Mouse (Mus musculus) limb, embryonic 13.5 days (tissue): ENCODE measurements around the gene Chmp5. TPM values are rescaled to one million over a fixed set of nuclear protein-coding genes. Genes with fewer than 3 reads are reported as not detected.

ENCODE experiments used
- ATAC-seq: fragments of 200-750 bp; cut with Nextera tagmentation; 2 replicates; pipeline ENCODE4 v1.8.0; 2017; ENCODE audit warnings: low read depth, moderate number of reproducible peaks, moderate TSS enrichment; ENCODE audit not compliant: low FRiP score
- H3K27ac ChIP-seq: fragments of 300-500 bp; sonication (generic); 2 replicates; pipeline ENCODE4 v1.5.1; 2015; ENCODE audit warnings: inconsistent platforms, mild to moderate bottlenecking, moderate library complexity
- H3K27me3 ChIP-seq: fragments of 300-500 bp; sonication (generic); 2 replicates; pipeline ENCODE4 v1.6.1; 2015; ENCODE audit warnings: mild to moderate bottlenecking, inconsistent platforms
- H3K36me3 ChIP-seq: fragments of 300-500 bp; sonication (generic); 2 replicates; pipeline ENCODE4 v1.6.1; 2015; ENCODE audit warnings: inconsistent platforms, mild to moderate bottlenecking, moderate library complexity
- H3K4me1 ChIP-seq: fragments of 300-500 bp; sonication (generic); 2 replicates; pipeline ENCODE4 v1.6.1; 2015; ENCODE audit warnings: inconsistent platforms
- H3K4me2 ChIP-seq: fragments of 300-500 bp; sonication (generic); replicated peaks from 2 replicates; pipeline ENCODE4 v1.6.1; 2015; ENCODE audit warnings: inconsistent platforms, mild to moderate bottlenecking, moderate library complexity
- H3K4me3 ChIP-seq: fragments of 300-500 bp; sonication (generic); 2 replicates; pipeline ENCODE4 v1.5.1; 2015; ENCODE audit warnings: moderate library complexity, mild to moderate bottlenecking, inconsistent platforms
- H3K9ac ChIP-seq: fragments of 300-500 bp; sonication (generic); 2 replicates; pipeline ENCODE4 v1.6.1; 2015; ENCODE audit warnings: mild to moderate bottlenecking, inconsistent platforms
- H3K9me3 ChIP-seq: fragments of 300-500 bp; sonication (generic); 2 replicates; pipeline ENCODE4 v1.6.1; 2016; ENCODE audit warnings: inconsistent platforms
- WGBS: fragments of 180-500 bp; shearing (Covaris S2); methylation state at CpG from one replicate; pipeline ENCODE4 v1.1.7; 2015; 5-methylcytosine and 5-hydroxymethylcytosine counted together
- microRNA-seq: library from miRNA; unstranded; fragments of <30 nt; microRNA quantifications from one replicate; pipeline ENCODE4, GENCODE M21; 2016
- polyA plus RNA-seq: library from polyadenylated mRNA; unstranded; fragments of >200 nt; fragmentation: Nextera tagmentation; extraction: Ambion mirVana; gene quantifications from 2 replicates; pipeline ENCODE4 v1.2.1, GENCODE M21; 2015

Chmp5 gene
- polyA plus RNA-seq, 1 experiment from 2014 or later: 111 TPM

DNA sequence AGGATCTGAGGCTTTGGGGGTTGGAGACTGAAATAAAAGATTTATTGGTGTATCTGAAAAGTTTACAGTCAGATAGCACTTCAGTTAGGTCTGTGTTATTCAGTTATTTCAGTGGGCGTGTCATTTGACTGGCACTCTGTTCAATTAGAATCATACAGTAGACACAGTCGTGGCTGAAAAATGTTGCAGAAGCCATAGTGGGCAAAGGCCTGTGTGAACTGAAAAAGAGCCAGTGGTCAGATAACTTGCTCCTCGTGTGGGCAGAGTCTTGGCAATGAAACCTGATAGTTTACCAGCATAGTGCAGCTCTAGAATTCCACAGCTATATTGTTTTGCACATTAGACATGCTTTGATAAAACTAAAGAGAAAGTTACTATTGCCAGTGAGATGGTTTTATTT, 34.3 kb downstream of the Chmp5 start:
- no peak overlapping the region for H3K4me2 ChIP-seq
- H3K27me3 ChIP-seq: no peaks in the 10 kb centered on the region
- H3K4me1 ChIP-seq: peaks cover 7% of the 10 kb centered on the region; the same call in 1 of the 2 replicates
- H3K9me3 ChIP-seq: no peaks in the 10 kb centered on the region
- H3K27ac ChIP-seq: no peak overlapping the region
- 58% methylated on average over 3 of the region's 3 CpGs for WGBS
- H3K9ac ChIP-seq: no peak overlapping the region
- ATAC-seq: no peak
- no peak overlapping the region for H3K4me3 ChIP-seq
- H3K36me3 ChIP-seq: peaks cover 71% of the 10 kb centered on the region

DNA sequence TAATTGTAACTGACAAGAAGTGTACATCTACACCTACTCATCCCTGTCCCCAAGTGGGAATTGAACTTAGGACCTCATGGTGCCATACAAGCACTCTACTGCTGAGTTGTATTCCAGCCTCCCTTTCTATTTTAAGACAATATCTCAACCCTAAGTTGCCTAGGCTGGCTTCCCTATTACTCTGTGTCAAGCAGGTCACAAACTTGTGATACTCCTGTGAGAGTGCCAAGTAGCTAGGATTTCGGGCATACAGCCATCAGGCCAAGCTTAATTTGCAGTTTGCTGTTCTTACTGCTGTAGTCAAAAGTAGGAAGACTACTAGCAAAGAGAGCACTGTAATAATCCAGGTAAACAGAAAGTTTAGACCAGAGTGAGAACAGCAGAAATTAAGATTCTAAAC, 35.5 kb downstream of the Chmp5 start:
- no peak overlapping the region for H3K4me2 ChIP-seq
- no peak for ATAC-seq
- H3K4me1 ChIP-seq: peaks cover 7% of the 10 kb centered on the region; the same call in 1 of the 2 replicates
- no peaks in the 10 kb centered on the region for H3K9me3 ChIP-seq
- no peak overlapping the region for H3K27ac ChIP-seq
- 87% methylated on average over 1 of the region's 1 CpGs for WGBS
- H3K27me3 ChIP-seq: no peaks in the 10 kb centered on the region
- H3K36me3 ChIP-seq: peaks cover 70% of the 10 kb centered on the region
- no peak overlapping the region for H3K9ac ChIP-seq
- H3K4me3 ChIP-seq: no peak overlapping the region

DNA sequence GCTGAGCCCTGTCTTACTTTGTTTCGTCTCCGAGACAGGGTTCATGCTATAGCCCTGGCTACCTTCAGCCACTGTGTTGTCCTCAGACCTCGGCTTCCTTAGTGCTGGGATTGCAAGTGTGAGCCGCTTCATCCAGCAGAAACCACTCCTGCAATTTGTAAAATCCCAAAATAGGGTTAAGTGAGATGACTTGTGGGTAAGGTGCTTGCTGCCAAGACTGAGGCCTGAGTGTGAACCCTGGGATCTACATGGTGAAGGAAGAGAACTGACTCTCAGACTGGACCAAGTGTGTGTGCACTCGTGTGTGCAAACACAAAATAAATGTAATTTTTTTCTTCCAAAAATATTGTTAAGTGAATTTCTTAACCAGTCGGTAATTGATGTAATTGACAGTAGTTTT, 41.4 kb downstream of the Chmp5 start:
- Histone ChIP-seq H3K9ac (no peak overlapping the region), H3K27ac (no peak overlapping the region), H3K4me1 (no peaks in the 10 kb centered on the region), H3K4me3 (no peak overlapping the region), H3K9me3 (no peaks in the 10 kb centered on the region), H3K36me3 (peaks cover 87% of the 10 kb centered on the region), H3K4me2 (no peak overlapping the region), H3K27me3 (no peaks in the 10 kb centered on the region)
- 89% methylated on average over 6 of the region's 6 CpGs for WGBS
- ATAC-seq: no peak

DNA sequence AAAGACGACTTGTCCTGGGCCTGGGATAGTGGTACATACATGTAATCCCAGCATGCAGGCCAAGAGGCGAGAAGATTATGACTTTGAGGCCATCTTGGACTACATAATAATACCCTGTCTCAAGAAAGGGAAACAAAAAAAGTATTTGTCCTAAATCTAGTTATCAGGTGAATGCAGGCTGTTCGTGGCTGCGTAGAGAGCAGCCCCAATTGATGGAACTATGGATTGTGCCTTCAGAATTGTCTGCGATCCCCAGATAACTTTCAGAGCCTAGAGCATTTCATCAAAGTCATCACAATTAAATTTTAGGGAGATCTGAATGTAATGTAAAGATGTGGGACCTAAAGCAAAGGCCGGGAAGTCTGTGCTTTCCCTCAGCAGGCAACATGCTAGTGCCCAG, 48.1 kb downstream of the Chmp5 start:
- Histone ChIP-seq H3K9ac (no peak overlapping the region), H3K36me3 (peaks cover 89% of the 10 kb centered on the region), H3K4me3 (no peak overlapping the region), H3K9me3 (no peaks in the 10 kb centered on the region), H3K4me2 (no peak overlapping the region), H3K27ac (no peak overlapping the region), H3K4me1 (no peaks in the 10 kb centered on the region), H3K27me3 (no peaks in the 10 kb centered on the region)
- WGBS: 96% methylated on average over 6 of the region's 6 CpGs
- no peak for ATAC-seq

DNA sequence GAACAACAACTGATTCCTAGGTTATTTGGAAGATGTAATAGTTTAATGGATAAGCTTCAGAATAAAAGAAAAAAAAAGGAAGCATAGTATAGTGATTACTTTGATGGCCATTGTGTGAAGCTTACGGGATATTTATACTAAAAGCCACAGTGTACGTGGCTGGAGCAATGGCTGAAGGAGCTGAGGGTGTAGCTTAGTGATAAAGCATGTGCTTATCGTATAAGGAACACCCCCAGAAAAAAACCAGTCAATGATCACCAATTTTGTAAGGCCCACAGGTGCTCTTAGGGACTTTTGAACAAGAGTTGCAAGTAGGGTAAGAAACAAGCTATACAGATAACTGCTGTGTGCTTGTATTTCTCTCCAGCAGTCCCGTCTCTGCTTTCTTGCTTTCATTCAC, 49.7 kb downstream of the Chmp5 start:
- 94% methylated on average over 4 of the region's 4 CpGs for WGBS
- no peak for ATAC-seq
- Histone ChIP-seq H3K9ac (no peak overlapping the region), H3K27me3 (no peaks in the 10 kb centered on the region), H3K4me2 (no peak overlapping the region), H3K9me3 (no peaks in the 10 kb centered on the region), H3K36me3 (peaks cover 89% of the 10 kb centered on the region), H3K4me1 (no peaks in the 10 kb centered on the region), H3K4me3 (no peak overlapping the region), H3K27ac (no peak overlapping the region)

DNA sequence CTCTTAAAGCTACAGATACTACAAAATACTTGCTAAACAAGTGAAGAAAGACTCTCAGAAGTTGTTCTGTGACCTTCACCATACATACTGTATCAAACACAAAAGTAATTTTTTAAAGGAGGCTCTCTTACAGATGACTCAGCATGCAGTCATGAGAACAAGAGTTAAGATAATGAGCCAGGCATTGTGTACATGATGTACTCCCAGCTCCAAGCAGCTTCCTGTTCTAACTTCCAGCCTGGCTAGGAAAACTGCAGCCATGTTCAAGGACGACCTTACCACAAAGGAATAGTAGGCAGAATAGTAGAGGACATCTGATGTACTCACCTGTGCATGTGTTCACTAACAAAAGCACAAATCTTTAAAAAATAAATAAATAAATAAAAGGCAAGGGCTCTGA, 52.1 kb downstream of the Chmp5 start:
- 81% methylated on average over 1 of the region's 1 CpGs for whole genome bisulfite sequencing
- Histone ChIP-seq H3K4me3 (no peak overlapping the region), H3K9me3 (no peaks in the 10 kb centered on the region), H3K4me2 (no peak overlapping the region), H3K27me3 (no peaks in the 10 kb centered on the region), H3K4me1 (no peaks in the 10 kb centered on the region), H3K9ac (no peak overlapping the region), H3K27ac (no peak overlapping the region), H3K36me3 (peaks cover 95% of the 10 kb centered on the region)
- no peak for ATAC-seq

DNA sequence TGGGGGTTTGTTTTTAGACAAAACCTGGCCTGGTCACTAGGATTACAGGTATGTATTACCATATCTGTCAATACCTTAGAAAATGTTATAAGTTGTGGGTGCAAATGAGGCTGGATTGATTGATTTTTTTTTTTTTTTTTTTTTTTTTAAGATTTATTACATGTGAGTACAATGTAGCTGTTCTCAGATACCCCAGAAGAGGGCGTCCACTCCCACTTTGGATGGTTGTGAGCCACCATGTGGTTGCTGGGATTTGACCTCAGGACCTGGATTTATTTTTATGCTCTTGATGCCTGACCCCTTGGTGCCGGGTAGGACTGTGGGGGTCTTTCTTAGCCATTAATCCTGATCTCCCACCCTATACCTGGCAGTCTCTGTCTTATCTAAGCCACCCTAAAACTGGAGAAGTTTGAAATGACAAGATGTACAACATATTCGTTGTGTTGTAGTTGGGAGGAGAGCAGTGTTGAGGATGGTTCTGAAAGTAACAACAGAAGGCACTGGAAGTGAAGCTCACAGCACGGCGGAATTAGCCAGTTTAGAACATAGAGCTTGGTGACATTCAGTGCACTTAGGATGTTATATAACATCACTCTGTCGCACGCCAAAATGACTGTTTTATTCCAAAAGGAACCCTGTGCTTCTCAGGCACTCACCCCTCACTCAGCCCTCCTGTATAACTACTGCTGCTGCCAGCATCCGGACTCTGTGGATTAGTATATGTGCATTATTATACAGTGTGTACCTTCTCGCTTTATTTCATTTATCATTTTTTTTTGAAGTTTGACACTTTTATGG, 52.8 kb downstream of the Chmp5 start:
- ATAC-seq: no peak
- Histone ChIP-seq H3K9me3 (no peaks in the 10 kb centered on the region), H3K36me3 (peaks cover 90% of the 10 kb centered on the region), H3K4me2 (no peak overlapping the region), H3K4me1 (no peaks in the 10 kb centered on the region), H3K27me3 (no peaks in the 10 kb centered on the region), H3K9ac (no peak overlapping the region), H3K4me3 (no peak overlapping the region), H3K27ac (no peak overlapping the region)
- WGBS: 88% methylated on average over 9 of the region's 9 CpGs

- ATAC-seq: no peak
- no peaks in the 10 kb centered on the region for H3K4me1 ChIP-seq
- no peak overlapping the region for H3K9ac ChIP-seq
- no peak overlapping the region for H3K4me3 ChIP-seq
- peaks cover 92% of the 10 kb centered on the region for H3K36me3 ChIP-seq
- H3K9me3 ChIP-seq: no peaks in the 10 kb centered on the region
- 96% methylated on average over 3 of the region's 3 CpGs for WGBS
- no peaks in the 10 kb centered on the region for H3K27me3 ChIP-seq
- H3K27ac ChIP-seq: no peak overlapping the region
- no peak overlapping the region for H3K4me2 ChIP-seq
Measured at GRCm38 (mm10) chr4:41013351-41013750, 65.1 kb downstream of the Chmp5 start.

Small RNA genes within 50 kb of the gene (microRNA-seq; reads per million reads assigned to microRNA genes)
- not detected for gene Mir3094

Other genes with a start within 250 kb of the Chmp5 start
- 35.2 and 36.2 TPM in 2 replicates for gene Aptx, start 245.2 kb upstream of the Chmp5 start, polyA plus RNA-seq
- 449 and 469 TPM in 2 replicates for gene Dnaja1, start 226.3 kb upstream of the Chmp5 start, polyA plus RNA-seq
- gene Smu1, start 190.5 kb upstream of the Chmp5 start, polyA plus RNA-seq: 160 TPM in 2 replicates
- gene B4galt1, start 94.4 kb upstream of the Chmp5 start, polyA plus RNA-seq: 40.5 and 41.2 TPM in 2 replicates
- gene Spink4, start 28.4 kb upstream of the Chmp5 start, polyA plus RNA-seq: not detected in 2 replicates
- gene Bag1, start 113 bp upstream of the Chmp5 start, polyA plus RNA-seq: 205 and 213 TPM in 2 replicates
- 99.0 and 106 TPM in 2 replicates for gene Nfx1, start 22.5 kb downstream of the Chmp5 start, polyA plus RNA-seq
- gene Aqp7, start 99.7 kb downstream of the Chmp5 start, polyA plus RNA-seq: 0.06 and 0.15 TPM in 2 replicates
- gene Aqp3, start 149.8 kb downstream of the Chmp5 start, polyA plus RNA-seq: 6.7 and 7.7 TPM in 2 replicates
- 26.0 and 28.9 TPM in 2 replicates for gene Nol6, start 176.0 kb downstream of the Chmp5 start, polyA plus RNA-seq
- gene Ube2r2, start 187.3 kb downstream of the Chmp5 start, polyA plus RNA-seq: 94.5 and 98.1 TPM in 2 replicates